Mouse (Mus musculus) heart, postnatal 0 days (tissue): Measurements from ENCODE around the gene Tbxas1. TPM values are rescaled to one million over a fixed set of nuclear protein-coding genes. Genes with fewer than 3 reads are reported as not detected.
A peak's percentile ranks its signal among the peaks of the same experiment; 100 is the strongest.

ENCODE experiments used
- ATAC-seq: fragments of 200-750 bp; cut with Nextera tagmentation; 2 replicates; pipeline ENCODE4 v1.8.0; 2017; ENCODE audit warnings: low read depth, moderate number of reproducible peaks, moderate library complexity; ENCODE audit not compliant: insufficient read depth
- DNase-seq: peaks from one replicate; pipeline ENCODE4 v3.0.0-alpha.2; 2016; ENCODE audit warnings: low spot score
- H3K27ac ChIP-seq: fragments of 300-500 bp; sonication (generic); 2 replicates; pipeline ENCODE4 v1.5.1; 2014; ENCODE audit warnings: low read depth, mild to moderate bottlenecking
- H3K27me3 ChIP-seq: fragments of 300-500 bp; sonication (generic); 2 replicates; pipeline ENCODE4 v1.6.1; 2014; ENCODE audit warnings: low read length, mixed read lengths; ENCODE audit not compliant: control insufficient read depth, insufficient read depth
- H3K36me3 ChIP-seq: fragments of 300-500 bp; sonication (generic); replicated peaks from 2 replicates; pipeline ENCODE4 v1.6.1; 2014; ENCODE audit warnings: low read length, mixed read lengths; ENCODE audit not compliant: control insufficient read depth, insufficient read depth
- H3K4me1 ChIP-seq: fragments of 300-500 bp; sonication (generic); 2 replicates; pipeline ENCODE4 v1.6.1; 2014; ENCODE audit warnings: antibody characterized with exemption; ENCODE audit not compliant: control insufficient read depth, insufficient read depth
- H3K4me2 ChIP-seq: fragments of 300-500 bp; sonication (generic); 2 replicates; pipeline ENCODE4 v1.6.1; 2014; ENCODE audit warnings: low read depth, mild to moderate bottlenecking, low read length, moderate library complexity
- H3K4me3 ChIP-seq: fragments of 300-500 bp; sonication (generic); 2 replicates; pipeline ENCODE4 v1.5.1; 2014; ENCODE audit warnings: low read depth, low read length
- H3K9ac ChIP-seq: fragments of 300-500 bp; sonication (generic); replicated peaks from 2 replicates; pipeline ENCODE4 v1.6.1; 2014; ENCODE audit warnings: low read depth, low read length, mixed read lengths
- H3K9me3 ChIP-seq: fragments of 300-500 bp; sonication (generic); replicated peaks from 2 replicates; pipeline ENCODE4 v1.6.1; 2016; ENCODE audit warnings: low read length; ENCODE audit not compliant: control insufficient read depth
- CTCF ChIP-seq: IDR thresholded peaks from 2 replicates; pipeline ENCODE4 v1.5.1; 2016; ENCODE audit warnings: antibody characterized with exemption, control low read depth, low read depth
- EP300 ChIP-seq: IDR thresholded peaks from 2 replicates; pipeline ENCODE4 v1.6.1; 2016; ENCODE audit warnings: antibody characterized with exemption, low read depth
- WGBS: fragments of 180-500 bp; shearing (Covaris S2); extraction: QIAGEN DNeasy Blood & Tissue Kit; methylation state at CpG from one replicate; pipeline ENCODE4 v1.1.7; 2014; 5-methylcytosine and 5-hydroxymethylcytosine counted together
- polyA plus RNA-seq: library from polyadenylated mRNA; unstranded; fragments of >200 nt; fragmentation: Nextera tagmentation; extraction: Ambion mirVana; gene quantifications from 2 replicates; pipeline ENCODE4 v1.2.1, GENCODE M21; 2015
- total RNA-seq: library from RNA; depleted of rRNA; stranded (reverse); fragments of >200 nt; gene quantifications from 2 replicates; pipeline ENCODE4 v1.2.3, GENCODE M21; 2014; ENCODE audit warnings: low replicate concordance

Tbxas1 gene
- total and polyA plus RNA-seq, 2 experiments from 2014 or later = 0.64 to 1.6 TPM

DNA sequence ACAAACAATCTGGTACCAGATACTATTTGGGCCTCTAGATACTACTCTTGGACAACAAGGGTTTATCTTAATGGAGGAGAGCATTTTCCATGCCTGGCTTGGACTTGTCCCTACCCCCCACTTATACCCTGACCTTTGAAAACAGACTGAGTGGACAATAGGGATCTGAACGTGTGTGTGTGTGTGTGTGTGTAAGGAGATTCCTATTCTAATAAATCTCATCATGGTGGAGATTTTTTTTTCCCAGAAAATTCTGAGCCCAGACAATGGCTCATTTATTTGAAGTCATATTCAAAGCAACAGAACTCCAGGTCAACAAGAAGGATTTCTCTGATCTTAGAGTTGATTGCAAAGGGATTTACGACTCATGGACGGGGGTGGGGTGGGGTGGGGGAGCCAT lies 183.7 kb downstream of the Tbxas1 start:
- ATAC-seq = no peak

DNA sequence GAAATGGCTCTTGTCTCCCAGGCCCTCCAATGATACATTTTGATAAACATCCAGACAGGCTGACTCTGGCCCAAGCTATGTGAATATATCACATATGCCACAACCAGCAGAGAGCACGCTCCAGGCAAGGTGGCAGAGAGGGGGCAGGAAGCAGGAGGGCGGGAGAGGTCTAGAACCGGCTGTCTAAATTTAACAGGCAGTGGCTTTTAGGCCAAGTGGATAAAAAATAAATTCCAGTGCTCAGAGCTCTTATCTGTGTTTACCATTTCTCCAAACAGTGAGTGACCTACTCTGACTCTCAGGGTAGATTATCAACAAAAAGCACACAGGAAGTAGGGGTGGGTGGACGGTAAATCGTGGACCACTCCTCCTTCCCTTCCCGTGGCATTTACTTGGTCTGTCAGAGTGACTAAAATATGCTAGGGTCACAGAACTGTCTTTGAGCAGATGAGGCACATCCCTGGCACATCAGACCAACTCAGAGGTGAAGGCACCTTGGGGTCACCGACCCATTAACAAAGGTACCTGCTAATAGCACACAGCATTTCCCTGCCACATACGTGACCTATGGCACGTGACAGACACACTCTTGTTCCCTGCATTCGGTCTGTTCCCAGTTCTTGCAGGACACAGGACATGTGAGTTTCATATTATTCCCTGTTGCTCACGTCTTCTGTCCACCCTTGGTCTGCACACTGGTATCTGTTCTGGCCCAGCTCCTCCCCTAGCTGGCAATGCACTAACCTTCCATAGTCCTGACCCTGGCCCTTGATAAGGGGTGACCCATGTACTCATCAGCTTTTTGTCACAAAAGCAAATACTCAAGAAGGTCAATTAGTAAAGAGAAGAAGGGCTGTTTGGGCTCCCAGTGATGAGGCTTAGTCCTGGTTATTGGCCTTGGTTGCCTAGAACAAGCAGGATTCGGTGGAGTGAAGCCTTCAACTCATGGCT lies 184.6 kb downstream of the Tbxas1 start:
- no peak for ATAC-seq
- DNase-seq = no peak

More for the DNA sequence above, 183.7 kb downstream of the Tbxas1 start:
- no peak for DNase-seq
- H3K27ac ChIP-seq = 0 out of 2 replicates have a peak overlapping the region, but pooled peaks have one; percentile 1
- WGBS = 66% methylated on average over 3 of the region's 3 CpGs
- H3K9me3 ChIP-seq = no peaks in the 10 kb centered on the region
- H3K36me3 ChIP-seq = no peaks in the 10 kb centered on the region
- no peaks in the 10 kb centered on the region for H3K27me3 ChIP-seq
- no peak for TF ChIP-seq EP300
- TF ChIP-seq CTCF = no peak
- no peak overlapping the region for H3K4me2 ChIP-seq
- peaks cover 25% of the 10 kb centered on the region for H3K4me1 ChIP-seq
- H3K9ac ChIP-seq = no peak overlapping the region
- no peak overlapping the region for H3K4me3 ChIP-seq

DNA sequence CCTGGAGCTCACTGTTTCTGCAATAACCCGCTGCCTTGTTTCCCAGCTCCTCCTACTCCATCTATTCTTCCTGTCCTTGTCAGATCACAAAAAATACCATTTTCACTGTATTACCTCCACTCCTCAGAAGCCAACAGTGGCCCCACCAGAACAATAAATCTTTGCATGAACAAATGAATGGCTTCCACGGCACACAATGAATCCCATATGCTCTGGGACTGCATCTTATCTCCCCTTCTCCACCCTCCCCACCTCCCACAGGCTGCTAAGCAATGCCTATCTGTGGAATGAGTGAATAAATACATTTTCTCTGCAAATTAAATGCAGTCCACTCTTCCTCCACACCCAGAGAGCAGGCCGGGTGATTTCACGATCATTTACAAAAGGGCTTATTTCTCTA lies 186.0 kb downstream of the Tbxas1 start:
- peaks cover 13% of the 10 kb centered on the region for H3K4me1 ChIP-seq
- no peak for DNase-seq
- H3K27me3 ChIP-seq = no peaks in the 10 kb centered on the region
- WGBS = 64% methylated on average over 4 of the region's 4 CpGs
- no peak overlapping the region for H3K4me2 ChIP-seq
- no peak overlapping the region for H3K9ac ChIP-seq
- TF ChIP-seq EP300 (no peak), CTCF (no peak)
- H3K4me3 ChIP-seq = no peak overlapping the region
- ATAC-seq = no peak
- H3K9me3 ChIP-seq = no peaks in the 10 kb centered on the region
- no peak overlapping the region for H3K27ac ChIP-seq
- H3K36me3 ChIP-seq = no peaks in the 10 kb centered on the region

More for the DNA sequence above, 184.6 kb downstream of the Tbxas1 start:
- H3K4me2 ChIP-seq = no peak overlapping the region
- no peaks in the 10 kb centered on the region for H3K27me3 ChIP-seq
- peak overlapping the region; percentile 1 for H3K27ac ChIP-seq
- no peaks in the 10 kb centered on the region for H3K9me3 ChIP-seq
- WGBS = 45% methylated on average over 12 of the region's 12 CpGs
- no peak overlapping the region for H3K4me3 ChIP-seq
- H3K4me1 ChIP-seq = peaks cover 25% of the 10 kb centered on the region
- H3K36me3 ChIP-seq = no peaks in the 10 kb centered on the region
- no peak overlapping the region for H3K9ac ChIP-seq
- no peak for TF ChIP-seq EP300
- TF ChIP-seq CTCF = no peak

DNA sequence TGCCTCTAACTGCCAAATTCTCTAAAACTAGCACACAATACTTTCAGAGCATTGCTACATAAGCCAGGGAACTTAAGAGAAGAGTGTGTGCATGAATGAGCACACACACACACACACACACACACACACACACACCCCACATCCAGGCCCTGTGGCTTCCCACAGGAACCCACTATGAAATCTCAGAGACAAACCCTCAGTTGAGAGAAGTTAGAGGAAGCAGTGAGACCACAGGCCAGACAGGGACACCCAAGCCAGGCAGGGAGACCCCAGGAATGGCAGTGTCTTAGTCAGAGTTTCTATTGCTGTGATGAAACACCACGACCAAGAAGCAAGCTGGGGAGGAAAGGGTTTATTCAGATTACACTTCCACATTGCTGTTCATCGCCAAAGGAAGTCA lies 188.3 kb downstream of the Tbxas1 start:
- no peak for ATAC-seq

DNA sequence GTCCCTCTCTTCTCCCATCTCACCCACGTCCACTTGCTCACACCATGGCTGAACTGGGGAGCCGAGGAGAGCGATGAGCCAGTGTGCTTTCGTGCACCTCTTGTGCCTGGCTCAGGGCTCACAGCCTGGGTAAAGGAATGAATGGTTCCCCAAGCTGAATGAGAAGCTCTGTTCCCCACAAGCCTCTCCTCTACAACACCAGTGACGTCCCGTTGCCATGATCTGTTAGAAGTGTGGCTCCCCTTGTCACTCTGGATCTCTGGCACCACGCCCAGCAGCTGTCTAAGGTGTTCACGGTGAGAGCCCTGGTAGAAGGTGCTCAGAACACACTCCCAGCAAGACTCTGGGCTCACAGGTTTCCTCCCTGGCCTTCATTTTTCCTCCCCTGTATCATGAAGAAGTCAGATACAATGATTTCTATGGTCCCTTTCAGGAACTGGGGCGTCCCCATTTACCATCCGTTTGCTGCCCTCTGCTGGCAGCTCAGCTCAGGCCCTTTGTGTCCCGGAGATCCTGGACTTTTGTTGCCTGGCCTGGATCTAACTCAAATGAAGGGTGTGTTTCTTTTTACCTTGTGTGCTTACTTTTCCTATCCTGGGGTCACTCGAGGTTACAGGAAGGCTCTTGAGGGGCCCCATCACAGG lies 191.9 kb downstream of the Tbxas1 start:
- no peak overlapping the region for H3K4me3 ChIP-seq
- 38% methylated on average over 12 of the region's 12 CpGs for WGBS
- H3K9ac ChIP-seq = no peak overlapping the region
- DNase-seq (peak; percentile 77), ATAC-seq (peak; percentile 66)
- H3K9me3 ChIP-seq = no peaks in the 10 kb centered on the region
- H3K4me2 ChIP-seq = no peak overlapping the region
- no peaks in the 10 kb centered on the region for H3K27me3 ChIP-seq
- H3K27ac ChIP-seq = no peak overlapping the region
- H3K36me3 ChIP-seq = no peaks in the 10 kb centered on the region
- H3K4me1 ChIP-seq = no peaks in the 10 kb centered on the region
- peak; percentile 92 for TF ChIP-seq CTCF
- TF ChIP-seq EP300 = no peak

More for the DNA sequence above, 188.3 kb downstream of the Tbxas1 start:
- TF ChIP-seq CTCF (no peak), EP300 (no peak)
- Histone ChIP-seq H3K27me3 (no peaks in the 10 kb centered on the region), H3K4me3 (no peak overlapping the region), H3K27ac (no peak overlapping the region), H3K36me3 (no peaks in the 10 kb centered on the region), H3K9ac (no peak overlapping the region), H3K4me1 (peaks cover 13% of the 10 kb centered on the region), H3K9me3 (no peaks in the 10 kb centered on the region), H3K4me2 (no peak overlapping the region)
- no peak for DNase-seq
- 49% methylated on average over 2 of the region's 2 CpGs for WGBS
